Mouse (Mus musculus) MEL (cell line): ENCODE measurements around the gene Bbof1. TPM values are rescaled to one million over a fixed set of nuclear protein-coding genes. Genes with fewer than 3 reads are reported as not detected.

Experiments used
- DNase-seq: peaks from one replicate; pipeline ENCODE4 v3.0.0; 2011; ENCODE audit warnings: low read depth, low spot score
- H3K27ac ChIP-seq: 2 replicates; pipeline ENCODE4 v1.5.1; 2012; ENCODE audit warnings: low read depth, mild to moderate bottlenecking, control low read depth, low read length, moderate library complexity; ENCODE audit not compliant: control insufficient read depth
- H3K27me3 ChIP-seq, 2 experiments: fragments of 150-350 bp in 1 of 2; sonication (generic) in 1 of 2; 2 replicates each; pipeline ENCODE4 v1.6.1; 2012; ENCODE audit warnings: low read length in 2 of 2, mild to moderate bottlenecking in 2 of 2, improper control_type of control experiment in 1 of 2, moderate library complexity in 1 of 2; ENCODE audit not compliant: insufficient read depth in 2 of 2, control insufficient read depth in 1 of 2
- H3K36me3 ChIP-seq, 2 experiments: 2 replicates each; pipeline ENCODE4 v1.6.1; 2012 to 2014; ENCODE audit warnings: low read length in 2 of 2, improper control_type of control experiment in 1 of 2, inconsistent platforms in 1 of 2, mild to moderate bottlenecking in 1 of 2; ENCODE audit not compliant: insufficient read depth in 2 of 2, control insufficient read depth in 1 of 2
- H3K4me1 ChIP-seq, 2 experiments: fragments of 150-350 bp in 1 of 2; sonication (generic) in 1 of 2; 2 replicates each; pipeline ENCODE4 v1.6.1; 2012; ENCODE audit warnings: low read length in 2 of 2, improper control_type of control experiment in 1 of 2, mild to moderate bottlenecking in 1 of 2; ENCODE audit not compliant: insufficient read depth in 2 of 2, control insufficient read depth in 1 of 2
- H3K4me3 ChIP-seq, 2 experiments: fragments of 150-350 bp in 1 of 2; sonication (generic) in 1 of 2; 2 replicates each; pipeline ENCODE4 v1.5.1; 2012; ENCODE audit warnings: low read depth in 2 of 2, low read length in 2 of 2, mild to moderate bottlenecking in 2 of 2, moderate library complexity in 2 of 2, control low read depth in 1 of 2, improper control_type of control experiment in 1 of 2; ENCODE audit not compliant: control insufficient read depth in 1 of 2, insufficient read depth in 1 of 2
- H3K79me2 ChIP-seq: 2 replicates; pipeline ENCODE4 v1.6.1; 2012; ENCODE audit warnings: mild to moderate bottlenecking, low read length, moderate library complexity; ENCODE audit not compliant: control insufficient read depth, poor library complexity, insufficient read depth
- H3K9ac ChIP-seq: 2 replicates; pipeline ENCODE4 v1.6.1; 2012; ENCODE audit warnings: low read depth, mild to moderate bottlenecking, control low read depth, low read length, moderate library complexity; ENCODE audit not compliant: control insufficient read depth, poor library complexity, severe bottlenecking
- H3K9me3 ChIP-seq: fragments of 150-350 bp; sonication (generic); replicated peaks from 2 replicates; pipeline ENCODE4 v1.6.1; 2012; ENCODE audit warnings: mild to moderate bottlenecking, low read length, improper control_type of control experiment, moderate library complexity; ENCODE audit not compliant: insufficient read depth
- CHD1 ChIP-seq: IDR thresholded peaks from 2 replicates; pipeline ENCODE4 v1.6.1; 2012; ENCODE audit warnings: low read depth, mild to moderate bottlenecking, inconsistent platforms, low read length, improper control_type of control experiment
- E2F4 ChIP-seq: IDR thresholded peaks from 2 replicates; pipeline ENCODE4 v1.6.1; 2011; ENCODE audit warnings: low read depth, low read length, improper control_type of control experiment, borderline replicate concordance
- ETS1 ChIP-seq: IDR thresholded peaks from 2 replicates; pipeline ENCODE4 v1.6.1; 2012; ENCODE audit warnings: low read depth, mild to moderate bottlenecking, inconsistent platforms, low read length, improper control_type of control experiment, moderate library complexity
- GABPA ChIP-seq: IDR thresholded peaks from 2 replicates; pipeline ENCODE4 v1.6.1; 2012; ENCODE audit warnings: low read depth, mild to moderate bottlenecking, inconsistent platforms, low read length, improper control_type of control experiment, moderate library complexity
- GATA1 ChIP-seq: IDR thresholded peaks from 2 replicates; pipeline ENCODE4 v1.6.1; 2011; ENCODE audit warnings: low read depth, low read length, improper control_type of control experiment
- JUND ChIP-seq: IDR thresholded peaks from 2 replicates; pipeline ENCODE4 v1.6.1; 2011; ENCODE audit warnings: low read depth, mild to moderate bottlenecking, improper control_type of control experiment, low read length
- MAFK ChIP-seq: IDR thresholded peaks from 2 replicates; pipeline ENCODE4 v1.6.1; 2011; ENCODE audit warnings: low read depth, mild to moderate bottlenecking, low read length, improper control_type of control experiment, borderline replicate concordance
- MAX ChIP-seq: IDR thresholded peaks from 2 replicates; pipeline ENCODE4 v1.6.1; 2011; ENCODE audit warnings: low read length, improper control_type of control experiment
- MAZ ChIP-seq: IDR thresholded peaks from 2 replicates; pipeline ENCODE4 v1.6.1; 2012; ENCODE audit warnings: low read depth, mild to moderate bottlenecking, inconsistent platforms, low read length, improper control_type of control experiment
- MEF2A ChIP-seq: IDR thresholded peaks from 2 replicates; pipeline ENCODE4 v1.6.1; 2014; ENCODE audit warnings: low read depth, mild to moderate bottlenecking, inconsistent platforms, low read length, improper control_type of control experiment; ENCODE audit not compliant: poor library complexity, insufficient replicate concordance, severe bottlenecking; ENCODE audit errors: extremely low read depth
- MYC ChIP-seq: IDR thresholded peaks from 2 replicates; pipeline ENCODE4 v1.6.1; 2011; ENCODE audit warnings: low read depth, mild to moderate bottlenecking, low read length, improper control_type of control experiment, moderate library complexity
- SIN3A ChIP-seq: IDR thresholded peaks from 2 replicates; pipeline ENCODE4 v1.6.1; 2012; ENCODE audit warnings: low read length, improper control_type of control experiment, inconsistent platforms
- SMC3 ChIP-seq: IDR thresholded peaks from 2 replicates; pipeline ENCODE4 v1.6.1; 2011; ENCODE audit warnings: low read depth, low read length, improper control_type of control experiment
- TAL1 ChIP-seq: IDR thresholded peaks from 2 replicates; pipeline ENCODE4 v1.6.1; 2012; ENCODE audit warnings: mild to moderate bottlenecking, inconsistent platforms, low read length, moderate library complexity, mixed read lengths
- UBTF ChIP-seq: IDR thresholded peaks from 2 replicates; pipeline ENCODE4 v1.6.1; 2012; ENCODE audit warnings: low read depth, mild to moderate bottlenecking, inconsistent platforms, low read length, improper control_type of control experiment, moderate library complexity, borderline replicate concordance; ENCODE audit not compliant: insufficient read depth
- USF1 ChIP-seq: IDR thresholded peaks from 2 replicates; pipeline ENCODE4 v1.6.1; 2014; ENCODE audit warnings: low read depth, mild to moderate bottlenecking, inconsistent platforms, low read length, improper control_type of control experiment, moderate library complexity
- ZC3H11A ChIP-seq: IDR thresholded peaks from 2 replicates; pipeline ENCODE4 v1.6.1; 2012; ENCODE audit warnings: low read depth, mild to moderate bottlenecking, inconsistent platforms, low read length, improper control_type of control experiment
- ZKSCAN1 ChIP-seq: IDR thresholded peaks from 2 replicates; pipeline ENCODE4 v1.6.1; 2012; ENCODE audit warnings: low read depth, mild to moderate bottlenecking, inconsistent platforms, low read length, improper control_type of control experiment, moderate library complexity
- ZMIZ1 ChIP-seq: IDR thresholded peaks from 2 replicates; pipeline ENCODE4 v1.6.1; 2012; ENCODE audit warnings: low read depth, mild to moderate bottlenecking, inconsistent platforms, low read length, improper control_type of control experiment, moderate library complexity
- polyA plus RNA-seq, 2 experiments: library from polyadenylated mRNA; stranded (reverse) in 1 of 2; unstranded in 1 of 2; fragments of >175 nt in 1 of 2; fragments of >200 nt in 1 of 2; gene quantifications; 2 replicates each; pipeline versions ENCODE4 v1.2.1 to v1.2.4; 2012; ENCODE audit warnings: low replicate concordance in 2 of 2, low read depth in 1 of 2; ENCODE audit not compliant: insufficient read length in 2 of 2, insufficient read depth in 1 of 2, missing spikeins in 1 of 2
- total RNA-seq: library from RNA; depleted of rRNA; stranded (reverse); fragments of 300-350 nt; gene quantifications from 2 replicates; pipeline ENCODE4 v1.2.3, GENCODE M21; 2012

Bbof1 gene
- total and polyA plus RNA-seq, 3 experiments = 0.81 to 1.3 TPM; not detected in 1

GRCm38 (mm10) chr12:84442526-84442925 is 33.7 kb downstream of the Bbof1 start:
- TF ChIP-seq MAFK (no peak), MYC (no peak)
- TF ChIP-seq, all 39 proteins: peak for 0
- no peak for DNase-seq
- H3K27me3 ChIP-seq = no peaks in the 10 kb centered on the region
- H3K36me3 ChIP-seq = peaks cover 0 to 13% of the 10 kb centered on the region in 2 experiments; a peak in 2 of 4 replicates
- peaks cover 3 to 6% of the 10 kb centered on the region in 2 experiments for H3K4me1 ChIP-seq
- no peaks in the 10 kb centered on the region for H3K9me3 ChIP-seq
- H3K79me2 ChIP-seq = no peaks in the 10 kb centered on the region
- H3K27ac ChIP-seq = no peak overlapping the region
- H3K4me3 ChIP-seq = no peak overlapping the region
- H3K9ac ChIP-seq = no peak overlapping the region

DNA sequence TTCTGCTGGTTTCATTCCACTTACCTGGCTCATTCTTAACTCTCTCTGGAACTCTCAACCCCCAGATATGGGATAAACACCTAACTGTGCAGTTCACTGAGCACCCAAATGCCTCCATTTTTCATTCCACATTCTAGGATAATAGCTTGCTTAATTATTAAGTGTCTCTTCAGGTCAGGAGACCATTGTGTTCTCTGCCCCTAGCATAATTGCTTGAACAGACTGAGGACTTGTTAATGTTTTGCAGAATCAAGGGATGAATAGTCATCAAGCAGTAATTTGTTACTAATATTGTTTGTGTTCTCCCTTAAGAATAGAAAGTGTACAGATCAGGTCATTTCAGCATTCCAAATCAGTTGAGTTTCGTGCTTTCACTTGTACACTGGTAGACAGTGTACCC is 38.5 kb downstream of the Bbof1 start:
- TF ChIP-seq USF1 (no peak), UBTF (no peak), JUND (no peak), SMC3 (no peak), MAX (no peak), SIN3A (no peak), E2F4 (no peak), MYC (no peak), MAZ (no peak), GATA1 (no peak), MEF2A (no peak), ZMIZ1 (no peak), CHD1 (no peak), GABPA (no peak), TAL1 (no peak), ETS1 (no peak), ZKSCAN1 (no peak), ZC3H11A (no peak), MAFK (no peak)
- TF ChIP-seq, all 39 proteins: peak for 0
- Histone ChIP-seq H3K36me3 (peaks cover 0 to 4% of the 10 kb centered on the region in 2 experiments; a peak in 2 of 4 replicates), H3K27me3 (no peaks in the 10 kb centered on the region), H3K27ac (no peak overlapping the region), H3K4me3 (no peak overlapping the region), H3K4me1 (peaks cover under 1 to 3% of the 10 kb centered on the region in 2 experiments; a peak in 3 of 4 replicates), H3K79me2 (peaks cover 6% of the 10 kb centered on the region), H3K9me3 (no peaks in the 10 kb centered on the region), H3K9ac (no peak overlapping the region)
- DNase-seq = no peak
